Mouse (Mus musculus) neural tube, embryonic 15.5 days (tissue): ENCODE results near the gene Gm10382. TPM values are rescaled to one million over a fixed set of nuclear protein-coding genes. Genes with fewer than 3 reads are reported as not detected.

Experiments
- ATAC-seq: fragments of 200-750 bp; cut with Nextera tagmentation; 2 replicates; pipeline ENCODE4 v1.8.0; 2017; ENCODE audit warnings: mild to moderate bottlenecking, moderate TSS enrichment, moderate library complexity; ENCODE audit not compliant: low FRiP score
- H3K27ac ChIP-seq: fragments of 300-500 bp; sonication (generic); replicated peaks from 2 replicates; pipeline ENCODE4 v1.5.1; 2015; ENCODE audit warnings: mild to moderate bottlenecking, inconsistent platforms
- H3K27me3 ChIP-seq: fragments of 300-500 bp; sonication (generic); replicated peaks from 2 replicates; pipeline ENCODE4 v1.6.1; 2015; ENCODE audit warnings: inconsistent platforms
- H3K36me3 ChIP-seq: fragments of 300-500 bp; sonication (generic); 2 replicates; pipeline ENCODE4 v1.6.1; 2015; ENCODE audit warnings: inconsistent platforms
- H3K4me1 ChIP-seq: fragments of 300-500 bp; sonication (generic); 2 replicates; pipeline ENCODE4 v1.6.1; 2015; ENCODE audit warnings: inconsistent platforms
- H3K4me2 ChIP-seq: fragments of 300-500 bp; sonication (generic); 2 replicates; pipeline ENCODE4 v1.6.1; 2015; ENCODE audit warnings: inconsistent platforms, mild to moderate bottlenecking, moderate library complexity
- H3K4me3 ChIP-seq: fragments of 300-500 bp; sonication (generic); replicated peaks from 2 replicates; pipeline ENCODE4 v1.5.1; 2015; ENCODE audit warnings: mild to moderate bottlenecking, inconsistent platforms
- H3K9ac ChIP-seq: fragments of 300-500 bp; sonication (generic); replicated peaks from 2 replicates; pipeline ENCODE4 v1.6.1; 2015; ENCODE audit warnings: mild to moderate bottlenecking, inconsistent platforms
- H3K9me3 ChIP-seq: fragments of 300-500 bp; sonication (generic); replicated peaks from 2 replicates; pipeline ENCODE4 v1.6.1; 2016; ENCODE audit warnings: inconsistent platforms
- WGBS: fragments of 180-500 bp; shearing (Covaris S2); methylation state at CpG from one replicate; pipeline ENCODE4 v1.1.7; 2015; ENCODE audit warnings: mixed read lengths; 5-methylcytosine and 5-hydroxymethylcytosine counted together
- polyA plus RNA-seq: library from polyadenylated mRNA; unstranded; fragments of >200 nt; fragmentation: Nextera tagmentation; extraction: Ambion mirVana; gene quantifications from 2 replicates; pipeline ENCODE4 v1.2.1, GENCODE M21; 2015

The Gm10382 gene
- polyA plus RNA-seq = 0.59 and 0.74 TPM in 2 replicates

DNA sequence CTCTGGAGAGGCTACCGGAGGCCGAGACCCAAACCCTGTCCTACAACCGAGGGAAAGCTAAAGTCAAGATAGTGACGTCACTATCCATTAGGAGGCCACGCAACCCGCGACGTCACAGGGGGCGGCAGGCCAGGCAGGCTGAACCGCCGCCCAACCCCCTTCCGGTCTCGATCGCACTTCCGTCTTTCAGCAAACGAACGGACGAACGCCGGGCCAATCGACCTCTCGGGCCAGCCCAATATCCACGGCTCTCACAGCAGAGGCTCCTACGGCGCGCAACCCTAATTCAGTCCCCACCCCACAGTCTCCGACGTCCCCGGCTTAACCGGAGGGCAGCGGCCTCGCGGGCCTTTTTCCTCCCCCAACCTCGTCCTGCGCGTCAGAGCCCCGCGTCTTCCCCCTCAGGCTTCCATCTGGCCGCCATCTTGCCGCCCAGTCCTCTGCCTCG lies at the start of gene Gm10382:
TSS of gene Gm10382 (plus strand) at position 192 of the 448 bp plus-strand sequence.
- H3K9ac ChIP-seq = peak within 1 kb of the TSS; percentile 100
- no peaks in the 10 kb centered on the region for H3K27me3 ChIP-seq
- ATAC-seq = peak; percentile 26
- peak within 1 kb of the TSS; percentile 98 for H3K27ac ChIP-seq
- peak within 1 kb of the TSS; percentile 100 for H3K4me3 ChIP-seq
- H3K36me3 ChIP-seq = peaks cover 18% of the 10 kb centered on the region
- under 1% methylated on average over 38 of the region's 41 CpGs for WGBS
- no peaks in the 10 kb centered on the region for H3K9me3 ChIP-seq
- H3K4me2 ChIP-seq = peak within 1 kb of the TSS; percentile 94
- H3K4me1 ChIP-seq = peaks cover 54% of the 10 kb centered on the region

DNA sequence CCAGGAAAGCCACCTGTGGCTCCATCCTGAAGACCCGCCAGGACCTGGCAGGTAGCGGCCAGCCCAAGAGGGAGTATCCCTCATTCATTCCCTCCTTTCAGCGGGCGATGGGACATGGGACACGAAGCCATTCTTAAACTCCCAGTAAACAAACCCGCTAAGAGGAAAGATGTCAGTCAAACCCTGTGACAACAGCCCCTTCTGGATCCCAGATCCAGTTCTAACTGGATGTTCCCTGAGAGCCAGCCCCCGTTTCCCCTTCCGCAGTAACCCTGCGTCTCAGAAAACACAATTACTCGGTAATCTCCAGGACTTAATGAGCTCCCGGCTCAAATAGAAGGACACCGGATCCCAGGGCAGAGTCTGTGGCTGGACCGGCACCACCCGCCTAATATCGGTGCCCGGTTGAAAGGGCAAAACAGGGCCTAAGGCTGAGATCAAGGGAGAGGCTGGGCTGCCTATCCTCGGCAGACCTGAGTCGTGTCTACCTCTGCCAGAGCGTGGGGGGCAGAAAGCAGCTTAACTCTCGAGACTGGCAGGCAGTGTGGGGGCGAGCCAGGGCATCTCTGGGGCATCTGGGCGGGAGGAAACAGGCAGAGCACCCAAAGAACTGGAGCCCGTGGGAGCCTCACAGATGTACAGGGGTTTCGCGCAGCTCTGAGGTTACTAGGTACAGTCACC lies 49.1 kb upstream of the Gm10382 start:
- H3K36me3 ChIP-seq = no peaks in the 10 kb centered on the region
- H3K4me2 ChIP-seq = peak overlapping the region; percentile 77
- peak; percentile 15; the same call in 1 of the 2 replicates for ATAC-seq
- H3K27me3 ChIP-seq = peaks cover 8% of the 10 kb centered on the region; the same call in 1 of the 2 replicates
- 2% methylated on average over 25 of the region's 25 CpGs for WGBS
- peak overlapping the region; percentile 58; the same call in 1 of the 2 replicates for H3K27ac ChIP-seq
- peak overlapping the region; percentile 60 for H3K9ac ChIP-seq
- H3K9me3 ChIP-seq = no peaks in the 10 kb centered on the region
- H3K4me3 ChIP-seq = peak overlapping the region; percentile 58
- peaks cover 25% of the 10 kb centered on the region for H3K4me1 ChIP-seq

DNA sequence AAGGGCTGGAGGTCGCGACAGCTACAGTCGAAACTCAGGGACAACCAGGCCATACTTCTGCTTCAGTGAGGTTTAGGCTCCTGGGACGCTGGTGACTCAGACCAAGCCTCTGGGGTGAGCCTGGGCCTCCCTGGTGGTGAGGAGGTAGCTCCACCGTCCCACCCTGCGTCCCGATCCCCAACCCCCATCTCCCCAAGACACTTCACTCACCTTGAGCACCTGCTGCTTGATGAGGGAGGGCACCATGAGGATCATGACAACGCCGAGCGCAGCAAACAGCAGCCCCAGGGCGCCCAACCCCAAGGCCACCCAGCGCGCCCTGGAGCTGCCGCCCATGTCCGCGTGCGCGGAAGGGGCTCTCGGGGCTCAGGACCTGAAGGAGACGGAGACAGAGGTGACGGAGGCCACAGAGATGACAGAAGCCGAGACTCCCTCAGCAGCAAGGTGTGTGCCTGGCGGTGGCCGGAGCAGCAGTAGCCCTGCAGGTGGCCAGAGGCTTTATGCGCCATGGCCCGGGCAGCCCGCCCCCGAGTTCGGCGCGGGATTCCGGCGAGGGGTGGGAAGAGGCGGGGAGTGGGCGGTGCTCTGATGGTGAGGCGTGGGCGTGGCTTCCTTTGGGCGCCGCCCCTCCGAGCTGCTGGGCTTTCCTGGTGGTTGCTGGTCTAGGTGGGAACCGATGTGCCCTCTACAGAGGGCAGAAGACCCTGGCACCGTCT lies 48.4 kb upstream of the Gm10382 start, which contains the start of gene Scarb1:
TSS of gene Scarb1 (minus strand) at position 548 of the 716 bp plus-strand sequence.
- 1% methylated on average over 40 of the region's 42 CpGs for WGBS

DNA sequence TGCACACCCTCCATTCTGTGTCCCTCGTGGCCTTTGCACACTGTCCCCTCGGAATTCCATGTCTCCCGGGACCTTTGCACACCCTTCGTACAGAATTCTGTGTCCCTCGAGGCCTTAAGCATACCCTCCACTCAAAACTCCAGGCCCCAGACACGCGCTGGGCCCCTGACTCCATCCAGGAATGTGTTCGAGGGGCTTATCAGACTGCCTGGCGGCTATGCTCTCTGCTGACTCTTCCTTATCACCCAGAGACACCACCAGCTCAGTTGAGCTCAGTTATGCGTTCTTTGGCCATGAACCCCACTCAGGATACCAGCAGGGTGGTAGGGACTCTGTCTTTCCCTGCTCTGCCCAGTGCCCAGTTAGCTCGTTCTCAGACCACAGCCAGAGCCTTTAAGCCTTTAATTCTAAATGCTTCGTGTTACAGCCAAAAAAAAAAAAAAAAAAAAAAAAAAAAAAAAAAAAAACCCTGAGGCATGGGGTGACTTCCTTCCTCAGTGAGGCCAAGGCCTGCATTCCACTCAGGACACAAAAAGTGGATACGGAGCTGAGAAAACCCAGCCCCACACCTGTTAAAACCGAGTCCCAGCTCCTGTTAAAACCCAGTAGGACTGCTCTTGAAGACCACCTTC lies 47.5 kb upstream of the Gm10382 start:
- H3K4me1 ChIP-seq = peaks cover 25% of the 10 kb centered on the region
- WGBS = 64% methylated on average over 14 of the region's 14 CpGs
- H3K9me3 ChIP-seq = no peaks in the 10 kb centered on the region
- H3K4me3 ChIP-seq = peak overlapping the region; percentile 58
- no peaks in the 10 kb centered on the region for H3K36me3 ChIP-seq
- H3K9ac ChIP-seq = peak overlapping the region; percentile 60; the same call in 1 of the 2 replicates
- 0 out of 2 replicates have a peak, but pooled peaks have one; percentile 6 for ATAC-seq
- H3K27ac ChIP-seq = no peak overlapping the region
- H3K27me3 ChIP-seq = peaks cover 8% of the 10 kb centered on the region; the same call in 1 of the 2 replicates
- peak overlapping the region; percentile 77 for H3K4me2 ChIP-seq

More for the DNA sequence above, 48.4 kb upstream of the Gm10382 start, which contains the start of gene Scarb1:
- peak within 1 kb of the TSS; percentile 77 for H3K4me2 ChIP-seq
- no peaks in the 10 kb centered on the region for H3K9me3 ChIP-seq
- peak within 1 kb of the TSS; percentile 60 for H3K9ac ChIP-seq
- no peak within 1 kb of the TSS; the same call in 1 of the 2 replicates for H3K27ac ChIP-seq
- ATAC-seq = peak; percentile 91
- peaks cover 8% of the 10 kb centered on the region; the same call in 1 of the 2 replicates for H3K27me3 ChIP-seq
- H3K36me3 ChIP-seq = no peaks in the 10 kb centered on the region
- peak within 1 kb of the TSS; percentile 58 for H3K4me3 ChIP-seq
- H3K4me1 ChIP-seq = peaks cover 25% of the 10 kb centered on the region

DNA sequence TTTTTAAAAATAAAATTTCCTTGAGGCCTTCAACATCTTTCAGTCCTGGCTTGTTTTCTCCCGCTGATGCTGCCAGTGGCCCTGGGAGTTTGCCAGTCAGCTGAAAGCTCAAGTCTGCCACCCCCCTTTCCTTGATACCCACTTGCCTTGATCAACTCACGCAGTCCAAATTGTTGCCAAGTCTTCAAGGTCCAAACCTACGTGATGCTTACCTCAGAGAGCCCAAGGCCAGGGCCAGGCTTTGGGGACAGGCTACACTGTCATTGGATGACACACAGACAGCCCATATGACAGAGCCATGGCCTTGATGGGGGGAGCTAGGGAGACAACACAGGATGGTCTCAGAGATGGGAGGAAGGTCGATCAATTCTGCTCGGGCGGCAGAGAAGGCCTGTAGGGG lies 44.8 kb upstream of the Gm10382 start:
- 93% methylated on average over 6 of the region's 6 CpGs for WGBS
- Histone ChIP-seq H3K27ac (no peak overlapping the region), H3K9ac (no peak overlapping the region), H3K9me3 (no peaks in the 10 kb centered on the region), H3K4me1 (peaks cover 21% of the 10 kb centered on the region), H3K36me3 (no peaks in the 10 kb centered on the region), H3K27me3 (peaks cover 8% of the 10 kb centered on the region; the same call in 1 of the 2 replicates), H3K4me3 (no peak overlapping the region), H3K4me2 (no peak overlapping the region)
- no peak for ATAC-seq

DNA sequence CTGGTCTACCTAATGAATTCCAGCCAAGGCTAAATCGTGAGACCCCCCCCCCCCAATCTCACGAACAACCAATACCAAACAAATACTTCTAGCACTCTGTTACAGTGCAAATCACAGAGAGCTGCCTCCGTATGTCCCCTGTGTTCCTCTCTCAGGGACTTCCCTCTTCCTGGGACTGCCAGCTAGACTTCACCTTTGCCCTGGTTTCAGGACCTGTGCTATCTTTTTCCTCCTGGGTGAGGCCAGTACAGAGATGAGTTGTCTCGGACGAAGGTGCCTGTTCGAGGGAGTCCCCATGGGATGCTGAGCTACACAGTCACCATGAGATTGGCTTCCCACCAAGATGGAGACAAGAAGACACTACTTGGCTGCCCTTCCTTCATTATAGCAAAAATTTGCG lies 41.1 kb upstream of the Gm10382 start:
- no peaks in the 10 kb centered on the region for H3K36me3 ChIP-seq
- H3K27me3 ChIP-seq = no peaks in the 10 kb centered on the region
- no peak overlapping the region for H3K4me2 ChIP-seq
- no peak overlapping the region for H3K9ac ChIP-seq
- no peak for ATAC-seq
- no peak overlapping the region for H3K27ac ChIP-seq
- no peaks in the 10 kb centered on the region for H3K9me3 ChIP-seq
- no peaks in the 10 kb centered on the region for H3K4me1 ChIP-seq
- no peak overlapping the region for H3K4me3 ChIP-seq
- 83% methylated on average over 7 of the region's 7 CpGs for WGBS

- 38% methylated on average over 8 of the region's 8 CpGs for WGBS
- Histone ChIP-seq H3K4me2 (no peak overlapping the region), H3K9ac (no peak overlapping the region), H3K27me3 (no peaks in the 10 kb centered on the region), H3K9me3 (no peaks in the 10 kb centered on the region), H3K4me3 (no peak overlapping the region), H3K36me3 (no peaks in the 10 kb centered on the region), H3K4me1 (no peaks in the 10 kb centered on the region), H3K27ac (no peak overlapping the region)
- ATAC-seq = no peak
Observed at GRCm38 (mm10) chr5:125348487-125348886, 40.6 kb upstream of the Gm10382 start.

GRCm38 (mm10) chr5:125349391-125349790 lies 39.7 kb upstream of the Gm10382 start:
- H3K9me3 ChIP-seq = no peaks in the 10 kb centered on the region
- H3K4me1 ChIP-seq = no peaks in the 10 kb centered on the region
- H3K9ac ChIP-seq = no peak overlapping the region
- no peak for ATAC-seq
- 83% methylated on average over 3 of the region's 3 CpGs for WGBS
- no peaks in the 10 kb centered on the region for H3K27me3 ChIP-seq
- no peak overlapping the region for H3K27ac ChIP-seq
- H3K36me3 ChIP-seq = no peaks in the 10 kb centered on the region
- H3K4me3 ChIP-seq = no peak overlapping the region
- no peak overlapping the region for H3K4me2 ChIP-seq

- no peak for ATAC-seq
- Histone ChIP-seq H3K36me3 (no peaks in the 10 kb centered on the region), H3K9ac (no peak overlapping the region), H3K4me2 (no peak overlapping the region), H3K4me3 (no peak overlapping the region), H3K4me1 (peaks cover 3% of the 10 kb centered on the region; the same call in 1 of the 2 replicates), H3K9me3 (no peaks in the 10 kb centered on the region), H3K27me3 (no peaks in the 10 kb centered on the region), H3K27ac (no peak overlapping the region)
- 78% methylated on average over 8 of the region's 8 CpGs for WGBS
Observed at GRCm38 (mm10) chr5:125351057-125351456, 38.1 kb upstream of the Gm10382 start.

- H3K36me3 ChIP-seq = no peaks in the 10 kb centered on the region
- H3K9me3 ChIP-seq = no peaks in the 10 kb centered on the region
- WGBS = 95% methylated on average over 5 of the region's 5 CpGs
- no peak for ATAC-seq
- no peak overlapping the region for H3K4me2 ChIP-seq
- H3K27ac ChIP-seq = no peak overlapping the region
- no peak overlapping the region for H3K4me3 ChIP-seq
- H3K27me3 ChIP-seq = no peaks in the 10 kb centered on the region
- H3K9ac ChIP-seq = no peak overlapping the region
- H3K4me1 ChIP-seq = peaks cover 3% of the 10 kb centered on the region; the same call in 1 of the 2 replicates
Observed at GRCm38 (mm10) chr5:125351939-125352338, 37.2 kb upstream of the Gm10382 start.

DNA sequence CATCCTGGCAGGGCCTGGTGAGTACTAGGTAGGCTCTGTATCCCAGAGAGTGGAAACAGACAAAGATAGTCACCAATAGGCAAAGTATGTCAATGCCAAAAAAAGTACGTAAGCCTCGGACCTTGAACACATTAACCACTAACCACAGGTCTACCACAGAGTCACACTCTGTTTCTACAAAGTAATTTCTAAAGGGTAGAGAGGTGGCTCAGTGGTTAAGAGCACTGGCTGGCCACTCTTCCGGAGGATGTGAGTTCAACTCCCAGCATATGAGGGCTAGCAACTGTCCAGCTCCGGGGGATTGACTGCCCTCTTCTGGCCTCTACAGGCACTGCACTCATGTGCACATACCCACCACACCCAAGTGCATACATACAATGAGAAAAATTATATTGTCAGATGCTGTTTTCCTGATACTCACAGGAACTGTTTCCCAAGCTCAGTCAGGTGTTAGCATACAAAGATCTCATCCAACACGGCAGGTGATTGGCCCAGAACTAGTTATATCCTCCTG lies 36.3 kb upstream of the Gm10382 start:
- ATAC-seq = no peak
- Histone ChIP-seq H3K9ac (no peak overlapping the region), H3K27me3 (no peaks in the 10 kb centered on the region), H3K4me1 (peaks cover 3% of the 10 kb centered on the region; the same call in 1 of the 2 replicates), H3K27ac (no peak overlapping the region), H3K4me2 (no peak overlapping the region), H3K4me3 (no peak overlapping the region), H3K36me3 (no peaks in the 10 kb centered on the region), H3K9me3 (no peaks in the 10 kb centered on the region)
- WGBS = 96% methylated on average over 5 of the region's 5 CpGs
